Mouse (Mus musculus) forebrain, embryonic 11.5 days (tissue): ENCODE measurements around the gene Tspan14. TPM values are rescaled to one million over a fixed set of nuclear protein-coding genes. Genes with fewer than 3 reads are reported as not detected.

Experiments
- ATAC-seq: fragments of 200-750 bp; cut with Nextera tagmentation; replicated peaks from 2 replicates; pipeline ENCODE4 v1.8.0; 2017; ENCODE audit warnings: moderate TSS enrichment; ENCODE audit not compliant: low FRiP score
- DNase-seq: peaks from one replicate; pipeline ENCODE4 v3.0.0-alpha.2; 2017; ENCODE audit warnings: low spot score
- H3K27ac ChIP-seq: fragments of 300-500 bp; sonication (generic); 2 replicates; pipeline ENCODE4 v1.5.1; 2014; ENCODE audit warnings: low read depth, low read length
- H3K27me3 ChIP-seq: fragments of 300-500 bp; sonication (generic); 2 replicates; pipeline ENCODE4 v1.6.1; 2014; ENCODE audit warnings: mild to moderate bottlenecking, low read length, mixed read lengths; ENCODE audit not compliant: control insufficient read depth, insufficient read depth
- H3K36me3 ChIP-seq: fragments of 300-500 bp; sonication (generic); 2 replicates; pipeline ENCODE4 v1.6.1; 2014; ENCODE audit warnings: mild to moderate bottlenecking, low read length, moderate library complexity, mixed read lengths; ENCODE audit not compliant: control insufficient read depth, insufficient read depth
- H3K4me1 ChIP-seq: fragments of 300-500 bp; sonication (generic); replicated peaks from 2 replicates; pipeline ENCODE4 v1.6.1; 2014; ENCODE audit warnings: low read length, mixed read lengths; ENCODE audit not compliant: control insufficient read depth, insufficient read depth
- H3K4me2 ChIP-seq: fragments of 300-500 bp; sonication (generic); 2 replicates; pipeline ENCODE4 v1.6.1; 2014; ENCODE audit warnings: low read depth, mild to moderate bottlenecking, low read length, moderate library complexity, mixed read lengths; ENCODE audit not compliant: severe bottlenecking
- H3K4me3 ChIP-seq: fragments of 300-500 bp; sonication (generic); 2 replicates; pipeline ENCODE4 v1.5.1; 2014; ENCODE audit warnings: low read depth, low read length
- H3K9ac ChIP-seq: fragments of 300-500 bp; sonication (generic); 2 replicates; pipeline ENCODE4 v1.6.1; 2014; ENCODE audit warnings: low read length
- H3K9me3 ChIP-seq: fragments of 300-500 bp; sonication (generic); 2 replicates; pipeline ENCODE4 v1.6.1; 2016; ENCODE audit warnings: low read length, mixed read lengths; ENCODE audit not compliant: control insufficient read depth
- WGBS: fragments of 180-500 bp; shearing (Covaris S2); extraction: QIAGEN DNeasy Blood & Tissue Kit; methylation state at CpG from one replicate; pipeline ENCODE4 v1.1.7; 2014; 5-methylcytosine and 5-hydroxymethylcytosine counted together
- polyA plus RNA-seq: library from polyadenylated mRNA; unstranded; fragments of >200 nt; fragmentation: Nextera tagmentation; extraction: Ambion mirVana; gene quantifications from 2 replicates; pipeline ENCODE4 v1.2.1, GENCODE M21; 2014

Tspan14 gene
- polyA plus RNA-seq, 1 experiment from 2014 or later = 87.8 TPM

- WGBS = 86% methylated on average over 1 of the region's 1 CpGs
- no peak for DNase-seq
- Histone ChIP-seq H3K9me3 (no peaks in the 10 kb centered on the region), H3K9ac (no peak overlapping the region), H3K4me2 (no peak overlapping the region), H3K4me3 (no peak overlapping the region), H3K27me3 (no peaks in the 10 kb centered on the region), H3K27ac (no peak overlapping the region), H3K36me3 (no peaks in the 10 kb centered on the region), H3K4me1 (no peaks in the 10 kb centered on the region)
- ATAC-seq = no peak
Observed at GRCm38 (mm10) chr14:40885752-40886151, 80.9 kb downstream of the Tspan14 start.

- H3K27me3 ChIP-seq = no peaks in the 10 kb centered on the region
- H3K4me3 ChIP-seq = no peak overlapping the region
- H3K27ac ChIP-seq = no peak overlapping the region
- H3K4me1 ChIP-seq = no peaks in the 10 kb centered on the region
- ATAC-seq (0 out of 2 replicates have a peak, but pooled peaks have one; percentile 24), DNase-seq (no peak)
- no peak overlapping the region for H3K9ac ChIP-seq
- H3K9me3 ChIP-seq = no peaks in the 10 kb centered on the region
- H3K4me2 ChIP-seq = no peak overlapping the region
- H3K36me3 ChIP-seq = no peaks in the 10 kb centered on the region
- 47% methylated on average over 4 of the region's 4 CpGs for WGBS
Observed at GRCm38 (mm10) chr14:40885225-40885624, 81.4 kb downstream of the Tspan14 start.

- no peaks in the 10 kb centered on the region for H3K36me3 ChIP-seq
- DNase-seq = no peak
- no peaks in the 10 kb centered on the region for H3K27me3 ChIP-seq
- no peak overlapping the region for H3K9ac ChIP-seq
- H3K4me2 ChIP-seq = no peak overlapping the region
- no peaks in the 10 kb centered on the region for H3K9me3 ChIP-seq
- no peak for ATAC-seq
- no peaks in the 10 kb centered on the region for H3K4me1 ChIP-seq
- no peak overlapping the region for H3K27ac ChIP-seq
- H3K4me3 ChIP-seq = no peak overlapping the region
Observed at GRCm38 (mm10) chr14:40874565-40874964, 92.0 kb downstream of the Tspan14 start.

- DNase-seq = no peak
- H3K27ac ChIP-seq = no peak overlapping the region
- no peak overlapping the region for H3K4me2 ChIP-seq
- no peak overlapping the region for H3K4me3 ChIP-seq
- H3K4me1 ChIP-seq = no peaks in the 10 kb centered on the region
- H3K9me3 ChIP-seq = no peaks in the 10 kb centered on the region
- no peaks in the 10 kb centered on the region for H3K36me3 ChIP-seq
- no peak overlapping the region for H3K9ac ChIP-seq
- ATAC-seq = no peak
- H3K27me3 ChIP-seq = no peaks in the 10 kb centered on the region
- 92% methylated on average over 5 of the region's 5 CpGs for WGBS
Observed at GRCm38 (mm10) chr14:40873961-40874360, 92.6 kb downstream of the Tspan14 start.

DNA sequence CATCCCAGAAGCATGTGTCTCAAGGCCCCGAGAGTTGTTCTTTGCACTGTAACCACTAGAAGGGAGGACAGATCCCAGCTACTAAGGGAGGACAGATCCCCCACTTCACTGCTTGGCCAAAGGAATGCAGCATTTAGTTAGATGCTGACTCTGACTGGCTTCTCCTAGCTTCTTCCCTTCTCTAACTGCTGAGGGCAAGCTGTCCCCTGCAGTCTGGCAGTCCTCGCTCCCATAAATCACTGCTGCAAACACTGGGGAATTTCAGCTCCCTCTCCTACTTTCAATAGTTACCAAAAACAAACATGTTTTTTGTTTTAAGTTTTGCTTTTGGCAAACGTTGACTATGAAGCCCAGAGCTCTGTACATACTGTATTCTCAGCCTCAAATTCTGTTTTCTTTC, 96.0 kb downstream of the Tspan14 start:
- no peak for ATAC-seq
- WGBS = 78% methylated on average over 3 of the region's 3 CpGs
- H3K4me3 ChIP-seq = no peak overlapping the region

GRCm38 (mm10) chr14:40864811-40865514, 101.6 kb downstream of the Tspan14 start:
- DNase-seq (no peak), ATAC-seq (no peak)
- Histone ChIP-seq H3K27ac (no peak overlapping the region), H3K36me3 (no peaks in the 10 kb centered on the region), H3K4me1 (no peaks in the 10 kb centered on the region), H3K4me2 (no peak overlapping the region), H3K4me3 (no peak overlapping the region), H3K9ac (no peak overlapping the region), H3K9me3 (no peaks in the 10 kb centered on the region), H3K27me3 (no peaks in the 10 kb centered on the region)
- whole genome bisulfite sequencing = 35% methylated on average over 6 of the region's 6 CpGs

More for the DNA sequence above, 96.0 kb downstream of the Tspan14 start:
- H3K9me3 ChIP-seq = no peaks in the 10 kb centered on the region
- DNase-seq = no peak
- no peak overlapping the region for H3K27ac ChIP-seq
- H3K27me3 ChIP-seq = no peaks in the 10 kb centered on the region
- H3K36me3 ChIP-seq = no peaks in the 10 kb centered on the region
- H3K4me2 ChIP-seq = no peak overlapping the region
- H3K9ac ChIP-seq = no peak overlapping the region
- H3K4me1 ChIP-seq = no peaks in the 10 kb centered on the region

DNA sequence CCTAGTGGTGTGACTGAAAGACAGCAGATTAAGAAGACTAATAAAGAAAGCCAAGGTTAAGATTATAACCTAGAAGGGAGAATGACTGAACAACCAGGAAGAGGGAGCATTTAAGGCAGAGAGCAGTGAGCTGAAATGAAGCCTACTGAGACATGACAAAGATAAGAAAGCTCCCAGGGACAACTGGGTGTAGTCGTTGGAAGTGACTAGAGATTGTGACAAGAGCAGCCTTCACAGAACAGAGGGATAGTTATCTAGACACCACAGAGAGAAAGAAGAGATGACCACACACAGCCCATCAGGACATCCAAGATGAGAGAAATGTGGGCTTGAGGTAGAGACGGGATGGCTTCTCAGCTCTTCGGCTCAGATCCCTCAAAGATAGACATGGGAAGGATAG, 102.9 kb downstream of the Tspan14 start:
- ATAC-seq = no peak

DNA sequence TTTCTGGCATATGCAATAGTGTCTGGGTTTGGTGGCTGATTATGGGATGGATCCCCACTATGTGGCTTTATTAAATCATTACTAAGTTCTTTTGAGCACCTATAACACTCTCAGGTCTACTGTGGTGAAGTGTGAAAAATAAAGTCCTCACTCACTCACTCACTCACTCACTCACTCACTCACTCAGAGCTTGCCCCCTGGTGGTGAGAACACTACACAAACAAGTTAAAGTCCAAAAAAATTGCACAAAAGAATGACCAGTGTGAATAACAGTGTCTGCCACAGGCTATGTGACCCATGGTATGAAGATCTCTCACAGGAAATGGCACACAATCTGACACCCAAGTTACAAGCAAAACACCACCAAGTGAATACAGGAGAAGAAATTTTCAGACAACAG, 103.6 kb downstream of the Tspan14 start:
- H3K27ac ChIP-seq = no peak overlapping the region
- no peak for ATAC-seq
- no peaks in the 10 kb centered on the region for H3K9me3 ChIP-seq
- H3K36me3 ChIP-seq = no peaks in the 10 kb centered on the region
- no peaks in the 10 kb centered on the region for H3K27me3 ChIP-seq
- no peaks in the 10 kb centered on the region for H3K4me1 ChIP-seq
- H3K4me2 ChIP-seq = no peak overlapping the region
- no peak overlapping the region for H3K9ac ChIP-seq
- no peak for DNase-seq
- H3K4me3 ChIP-seq = no peak overlapping the region

More for the DNA sequence above, 102.9 kb downstream of the Tspan14 start:
- no peak overlapping the region for H3K4me2 ChIP-seq
- H3K9ac ChIP-seq = no peak overlapping the region
- no peaks in the 10 kb centered on the region for H3K27me3 ChIP-seq
- no peaks in the 10 kb centered on the region for H3K9me3 ChIP-seq
- H3K4me1 ChIP-seq = no peaks in the 10 kb centered on the region
- H3K36me3 ChIP-seq = no peaks in the 10 kb centered on the region
- WGBS = 85% methylated on average over 3 of the region's 3 CpGs
- no peak overlapping the region for H3K27ac ChIP-seq
- no peak for DNase-seq
- H3K4me3 ChIP-seq = no peak overlapping the region
